Mouse (Mus musculus) kidney, adult 8-10 months (tissue): ENCODE measurements at regions not wholly inside any gene's neighbourhood (a gene's known extent, or its start where the extent isn't known, plus 50 kb on each side); places are given as distances from the start of the nearest gene placed in this dataset.

ENCODE experiments used
- DNase-seq, 2 experiments: peaks; one replicate each; pipeline ENCODE4 v3.0.0; 2022

DNA sequence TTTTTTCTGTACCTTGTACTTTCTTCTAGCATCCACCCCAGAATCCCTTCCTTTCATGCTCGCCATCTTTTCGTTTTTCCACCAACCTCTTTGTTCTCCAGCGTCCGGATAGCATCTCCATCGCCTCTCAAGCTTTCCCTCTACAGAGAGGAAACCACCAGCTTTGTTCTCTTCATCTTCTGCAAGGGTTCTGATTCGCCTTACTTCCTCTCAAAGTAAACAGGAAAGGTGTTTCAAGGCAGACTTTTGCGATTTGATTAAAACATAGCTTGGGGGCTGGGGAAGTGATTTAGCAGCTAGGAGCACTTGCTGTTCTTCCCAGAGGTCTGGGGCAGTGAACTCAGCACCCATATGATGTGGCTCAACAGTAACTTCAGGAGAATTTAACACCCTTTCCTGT lies 71.4 kb downstream of the Emp1 start:
- DNase-seq: no peak

DNA sequence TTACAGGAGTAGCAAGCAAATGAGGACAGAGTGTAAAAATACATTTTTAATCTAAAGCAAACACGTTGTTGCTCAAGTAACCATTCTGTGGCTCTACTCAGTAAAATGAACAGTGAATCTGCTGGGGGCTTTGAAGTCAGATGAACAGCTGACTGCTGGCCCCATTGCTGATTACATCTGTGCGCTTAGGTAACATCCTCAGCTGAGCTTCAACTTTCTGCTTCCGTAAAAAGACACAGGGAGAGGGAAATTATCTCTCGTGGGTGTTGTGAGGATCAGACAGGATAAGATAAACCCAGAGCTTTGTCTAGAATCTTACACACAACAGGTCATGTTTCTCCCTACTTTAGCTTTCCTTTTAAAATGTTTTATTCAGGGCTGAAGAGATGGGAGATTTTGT lies 74.0 kb downstream of the Emp1 start:
- DNase-seq: no peak

DNA sequence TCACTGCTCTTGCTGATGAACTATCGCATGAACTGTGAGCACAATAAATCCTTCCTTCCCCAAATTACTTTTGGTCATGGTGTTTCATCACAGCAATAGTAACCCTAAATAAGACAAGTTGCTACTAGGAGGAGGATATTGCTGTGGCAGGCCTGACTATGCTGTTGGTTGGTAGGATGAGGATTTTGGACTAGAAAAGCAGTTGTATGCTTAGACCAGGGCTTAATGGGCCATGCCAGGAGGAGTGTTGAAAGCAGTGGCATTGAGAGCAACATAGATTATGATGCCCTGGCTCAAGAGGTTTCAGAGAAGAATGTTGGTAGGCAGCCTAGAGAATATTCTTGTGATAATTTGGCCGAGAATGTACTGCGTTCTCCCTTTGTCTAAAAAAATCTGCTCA lies 75.9 kb downstream of the Emp1 start:
- DNase-seq: no peak

DNA sequence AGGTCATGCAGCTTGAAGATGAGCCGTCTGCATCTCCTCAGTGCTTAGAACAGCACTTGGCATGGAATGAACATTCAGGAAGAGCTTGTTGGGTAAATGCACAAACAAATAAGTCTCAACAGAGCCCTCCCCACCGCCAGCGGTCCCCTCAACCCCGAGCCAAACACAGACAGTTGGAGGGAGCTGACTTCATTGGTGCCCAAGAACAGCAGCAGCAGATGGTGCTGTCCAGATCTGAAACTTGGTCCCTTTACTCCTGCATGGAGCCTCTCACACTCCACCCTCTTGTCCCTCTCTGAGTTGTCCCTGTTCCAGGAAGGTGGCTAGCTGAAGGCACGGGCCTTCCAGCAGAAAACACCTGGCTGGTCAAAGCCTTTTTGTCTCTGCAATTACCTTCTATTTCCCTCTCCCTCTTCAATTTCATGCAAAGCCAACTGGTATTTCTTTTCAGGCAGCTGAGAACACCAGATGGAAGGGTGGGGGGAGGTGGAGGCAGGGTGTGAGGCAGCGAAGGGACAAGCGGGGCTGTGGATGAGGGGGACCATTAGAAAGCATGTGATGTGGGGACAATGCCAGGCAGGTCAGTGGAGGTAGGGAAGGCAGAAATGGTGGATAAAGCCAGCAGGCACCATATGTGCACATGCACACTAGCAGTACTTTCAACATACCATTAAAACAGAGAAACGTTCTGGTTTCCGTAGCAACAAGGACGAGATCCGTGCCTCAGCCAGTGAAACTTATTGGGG lies 79.0 kb downstream of the Emp1 start:
- DNase-seq: no peak

GRCm38 (mm10) chr6:135444661-135445060 lies 82.3 kb downstream of the Emp1 start:
- DNase-seq: peak; percentile 71 to 81

- DNase-seq: peak; percentile 11 to 17
These were observed 82.7 kb downstream of the Emp1 start for GRCm38 (mm10) chr6:135445070-135445469.

DNA sequence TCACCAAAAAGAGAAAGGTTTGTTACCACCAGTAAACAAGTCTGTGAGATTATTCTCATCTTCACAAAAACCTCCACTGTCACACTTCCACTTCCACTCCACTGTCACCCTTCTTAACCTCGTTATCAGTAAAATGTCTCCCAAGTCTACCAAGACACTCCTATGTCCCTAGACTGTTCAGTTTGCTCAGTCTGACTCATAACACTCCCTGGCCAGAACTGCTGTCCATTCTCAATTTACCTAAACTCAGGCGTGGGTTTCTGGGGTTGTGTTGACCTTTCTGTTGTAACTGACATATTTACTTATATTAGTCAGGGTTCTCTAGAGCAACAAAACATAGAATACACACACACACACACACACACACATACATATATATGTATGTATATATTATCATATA lies 85.5 kb downstream of the Emp1 start:
- no peak for DNase-seq

- no peak for DNase-seq
These were observed 86.9 kb downstream of the Emp1 start for GRCm38 (mm10) chr6:135449228-135449627.

DNA sequence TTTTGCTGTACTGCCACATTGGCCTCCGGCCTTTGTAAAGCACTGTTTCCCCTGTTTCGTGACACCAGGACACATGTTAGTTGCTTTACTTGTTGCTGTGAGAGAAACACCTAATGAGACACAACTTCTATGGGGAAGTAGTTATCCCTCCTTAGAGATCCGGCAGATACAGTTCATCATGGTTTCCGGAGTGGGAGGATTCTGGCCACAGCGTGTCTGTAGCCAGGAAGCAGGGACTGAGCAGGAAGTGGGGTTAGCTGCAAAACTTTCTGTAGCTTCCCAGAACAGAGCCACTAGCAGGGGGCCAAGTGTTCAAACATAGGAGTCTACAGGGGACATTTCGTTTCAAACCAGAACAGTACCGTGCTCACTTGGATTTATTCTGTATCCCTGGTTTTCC lies 88.2 kb downstream of the Emp1 start:
- no peak for DNase-seq

- no peak for DNase-seq
These were observed 88.9 kb downstream of the Emp1 start for GRCm38 (mm10) chr6:135451165-135451797.

DNA sequence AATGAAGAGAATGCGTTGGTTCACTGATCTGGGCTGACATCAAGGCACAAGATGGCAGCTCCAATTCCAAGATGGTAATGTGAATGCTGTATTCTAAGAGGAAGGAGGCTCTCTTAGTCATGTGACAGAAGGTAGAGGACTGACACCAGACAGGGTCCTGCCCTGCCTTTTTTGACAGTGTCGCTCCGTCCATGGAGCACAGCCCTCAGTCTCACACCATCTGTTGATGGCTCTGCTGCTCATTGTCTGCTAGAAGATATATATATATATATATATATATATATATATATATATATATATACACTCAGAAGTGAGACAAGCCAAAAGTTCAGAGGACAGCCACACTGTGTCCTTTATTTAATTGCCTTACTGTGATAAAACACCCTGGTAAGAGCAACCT lies 90.7 kb downstream of the Emp1 start:
- no peak for DNase-seq

DNA sequence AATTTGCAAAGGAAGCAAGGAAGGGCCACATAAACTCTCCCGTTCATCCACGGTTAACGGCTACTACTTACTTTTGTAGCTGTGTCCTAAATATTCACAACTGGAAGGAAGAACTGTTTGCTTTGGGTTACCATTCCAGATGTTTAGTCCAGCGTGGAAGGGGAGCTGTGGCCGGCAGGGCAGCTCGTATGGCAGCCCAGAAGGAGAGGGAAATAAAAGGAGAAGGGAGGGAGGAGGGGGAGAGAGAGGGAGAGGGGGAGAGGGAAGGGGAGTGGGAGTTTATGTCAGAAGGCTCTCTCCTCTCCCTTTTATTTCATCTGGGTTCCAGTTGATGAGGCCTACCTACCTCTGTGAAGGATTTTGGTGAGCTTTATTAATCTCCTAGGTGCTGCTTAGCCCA lies 110.2 kb downstream of the Emp1 start:
- no peak for DNase-seq

GRCm38 (mm10) chr6:135473146-135473545 lies 110.8 kb downstream of the Emp1 start:
- DNase-seq: no peak

- DNase-seq: no peak
These were observed 126.5 kb downstream of the Emp1 start for GRCm38 (mm10) chr6:135488795-135489194.

GRCm38 (mm10) chr6:135493983-135494382 lies 131.6 kb downstream of the Emp1 start:
- no peak for DNase-seq

DNA sequence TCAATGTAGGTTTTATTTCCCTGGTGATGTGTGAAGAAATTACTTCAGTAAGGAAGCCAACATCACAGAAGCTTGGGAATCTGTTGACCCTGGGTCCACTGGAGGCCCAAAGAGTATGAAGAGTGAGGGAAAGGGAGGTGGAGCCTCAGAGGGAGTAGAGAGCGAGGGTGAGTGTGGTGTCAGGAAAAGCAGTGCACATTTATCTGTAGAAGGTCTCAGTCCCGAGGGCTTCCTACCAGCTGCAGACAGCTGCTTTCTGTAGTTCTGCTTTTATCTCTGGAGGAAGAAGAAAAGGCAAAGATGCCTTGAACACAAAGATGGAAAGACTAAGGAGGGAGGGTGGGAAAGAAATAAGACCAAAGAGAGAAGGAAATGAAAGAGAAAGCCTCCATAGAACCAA lies 133.5 kb downstream of the Emp1 start:
- DNase-seq: no peak

DNA sequence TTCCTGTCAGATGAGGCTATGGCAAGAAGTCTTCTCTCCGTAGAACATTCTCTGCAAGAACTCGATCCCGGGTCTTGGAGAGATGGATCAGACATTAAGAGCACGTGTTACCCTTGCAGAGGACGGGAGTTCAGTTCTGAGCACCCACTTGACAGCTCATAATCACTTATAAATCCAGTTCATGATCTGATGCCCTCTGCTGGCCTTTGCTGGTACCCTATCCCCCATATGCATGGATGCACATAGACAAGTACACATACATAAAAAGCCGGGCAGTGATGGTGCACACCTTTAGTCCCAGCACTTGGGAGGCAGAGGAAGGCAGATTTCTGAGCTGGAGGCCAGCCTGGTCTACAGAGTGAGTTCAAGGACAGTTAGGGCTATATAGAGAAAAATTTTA lies 136.2 kb downstream of the Emp1 start:
- no peak for DNase-seq

DNA sequence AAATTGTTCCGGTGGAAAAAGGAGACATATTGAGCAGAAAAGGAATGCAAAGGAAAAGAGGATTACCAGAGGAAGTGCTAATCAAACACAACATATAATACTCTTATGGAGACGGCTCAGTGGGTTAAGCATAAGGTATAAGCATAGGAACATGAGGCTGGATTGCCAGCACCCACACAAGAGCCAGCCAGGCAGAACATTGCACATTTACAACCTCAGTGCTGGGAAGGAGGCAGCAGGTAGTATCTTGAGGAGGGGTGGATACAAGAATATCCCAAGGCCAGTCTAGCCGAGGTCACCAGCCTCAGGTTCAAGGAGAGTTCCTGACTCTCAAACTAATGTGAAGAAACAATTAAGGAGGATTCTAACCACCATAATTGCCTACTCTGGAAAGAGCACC lies 138.0 kb downstream of the Emp1 start:
- no peak for DNase-seq

GRCm38 (mm10) chr6:135501791-135502190 lies 139.4 kb downstream of the Emp1 start:
- no peak for DNase-seq

- no peak for DNase-seq
These were observed 140.1 kb downstream of the Emp1 start for GRCm38 (mm10) chr6:135502405-135502804.

DNA sequence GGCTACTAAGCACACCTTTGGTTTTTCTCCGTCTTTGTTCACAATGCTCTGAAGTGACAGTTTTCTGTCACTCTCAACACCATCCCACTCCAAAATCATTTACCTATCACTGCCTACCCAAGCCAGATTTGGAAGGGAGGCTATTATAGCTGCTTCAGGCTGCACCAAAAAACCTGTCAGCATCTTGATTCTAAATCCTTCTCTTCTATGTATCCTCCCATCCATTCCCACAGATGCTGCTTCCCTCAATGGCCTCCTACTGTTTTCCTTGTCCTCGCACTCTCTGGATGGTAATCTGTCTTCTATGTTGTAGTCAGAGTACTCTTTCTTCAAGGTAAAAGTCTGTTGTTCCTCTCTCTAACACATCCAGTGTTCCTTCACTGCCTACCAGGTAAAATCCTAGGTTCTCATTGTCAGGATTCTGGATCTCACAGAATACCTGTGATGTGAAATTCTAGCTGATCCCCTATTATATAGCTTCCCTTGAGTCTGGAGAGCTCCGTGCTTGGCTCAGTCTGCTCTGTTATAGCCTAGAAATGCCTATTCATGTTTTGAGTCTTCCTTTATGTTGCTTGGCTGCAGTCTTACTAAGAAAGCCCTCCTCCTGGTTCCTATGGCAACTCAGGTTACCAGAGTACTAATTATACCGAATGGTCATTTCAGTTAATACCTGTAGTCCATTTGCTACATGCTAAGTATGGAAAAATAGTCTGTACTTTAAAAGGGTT lies 156.5 kb downstream of the Emp1 start:
- DNase-seq: no peak

DNA sequence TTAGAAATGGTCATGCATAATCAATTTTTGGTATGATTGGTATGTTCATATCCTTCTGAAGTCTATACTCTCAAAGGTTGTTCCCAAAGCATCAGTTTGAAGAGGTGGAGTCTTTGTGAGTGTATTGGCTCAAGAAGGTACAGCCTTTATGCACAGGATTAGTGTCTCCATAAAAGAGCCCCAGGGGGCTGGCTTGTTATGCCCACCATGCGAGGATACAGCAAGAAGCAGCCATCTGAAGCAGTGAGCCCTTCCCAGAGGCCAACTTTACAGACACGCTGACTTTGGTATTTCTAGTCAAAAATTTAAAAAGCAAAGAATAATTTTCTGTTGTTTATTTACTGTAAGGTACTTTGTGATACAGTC lies 157.1 kb downstream of the Emp1 start:
- no peak for DNase-seq

DNA sequence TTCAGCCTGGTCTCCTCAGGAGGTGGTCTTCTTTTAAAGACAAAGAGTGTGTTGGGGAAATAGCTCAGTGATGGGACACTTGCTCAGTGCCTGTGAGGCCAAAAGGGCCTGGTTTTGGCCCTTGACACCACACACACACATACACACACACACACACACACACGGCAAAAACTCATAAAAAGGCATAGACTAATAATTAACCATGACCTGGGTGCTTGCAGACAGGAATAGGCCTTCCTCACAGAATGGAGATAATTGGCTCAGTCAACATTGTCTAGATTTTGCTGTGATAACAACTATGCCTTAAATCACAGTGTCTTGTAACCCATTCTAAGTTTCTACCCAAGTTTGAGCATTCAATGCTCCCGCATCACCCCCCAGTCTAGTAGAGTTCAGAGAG lies 158.5 kb downstream of the Emp1 start:
- no peak for DNase-seq

DNA sequence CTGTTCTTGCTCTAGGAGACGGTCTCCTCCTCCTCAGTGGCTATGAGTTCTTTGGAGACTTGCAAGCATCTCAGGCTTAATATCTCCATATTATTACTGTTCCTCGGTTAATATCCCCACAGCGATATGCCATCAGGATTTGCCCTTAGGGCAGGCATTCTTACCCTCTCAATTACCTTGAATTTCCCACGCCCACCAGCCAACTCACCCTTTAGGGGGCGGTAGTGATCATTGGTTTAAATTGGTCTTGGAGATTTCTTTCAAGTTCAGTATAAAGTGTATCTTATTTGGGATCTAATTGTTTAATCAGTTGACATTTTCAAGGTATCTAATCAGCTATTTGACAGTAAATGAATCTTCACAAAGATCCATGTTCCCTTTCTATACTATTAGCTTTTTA lies 162.5 kb downstream of the Emp1 start:
- peak in 1 of 2 experiments; percentile 26 for DNase-seq
